Mouse (Mus musculus) lung, postnatal 0 days (tissue): ENCODE data around the gene Gm45753. TPM values are rescaled to one million over a fixed set of nuclear protein-coding genes. Genes with fewer than 3 reads are reported as not detected.
A peak's percentile ranks its signal among the peaks of the same experiment; 100 is the strongest.
"Not testable (repeated sequence)": the region's sequence is repeated elsewhere in the genome, so short reads cannot be mapped to it uniquely, and the experiment has no call there.

Source experiments
- ATAC-seq: fragments of 200-750 bp; cut with Nextera tagmentation; 2 replicates; pipeline ENCODE4 v1.8.0; 2017; ENCODE audit warnings: moderate library complexity
- DNase-seq: peaks from one replicate; pipeline ENCODE4 v3.0.0-alpha.2; 2016; ENCODE audit warnings: low spot score
- H3K27ac ChIP-seq: fragments of 300-500 bp; sonication (generic); 2 replicates; pipeline ENCODE4 v1.5.1; 2014; ENCODE audit warnings: antibody characterized with exemption, mild to moderate bottlenecking, low read length, mixed read lengths
- H3K27me3 ChIP-seq: fragments of 300-500 bp; sonication (generic); replicated peaks from 2 replicates; pipeline ENCODE4 v1.6.1; 2014; ENCODE audit warnings: low read length, mixed read lengths; ENCODE audit not compliant: insufficient read depth
- H3K36me3 ChIP-seq: fragments of 300-500 bp; sonication (generic); 2 replicates; pipeline ENCODE4 v1.6.1; 2014; ENCODE audit warnings: low read length, mixed read lengths; ENCODE audit not compliant: insufficient read depth
- H3K4me1 ChIP-seq: fragments of 300-500 bp; sonication (generic); 2 replicates; pipeline ENCODE4 v1.6.1; 2014; ENCODE audit warnings: antibody characterized with exemption, low read depth, low read length, mixed read lengths; ENCODE audit not compliant: insufficient read depth
- H3K4me2 ChIP-seq: fragments of 300-500 bp; sonication (generic); replicated peaks from 2 replicates; pipeline ENCODE4 v1.6.1; 2014; ENCODE audit warnings: low read depth, mild to moderate bottlenecking, low read length, moderate library complexity, mixed read lengths
- H3K4me3 ChIP-seq: fragments of 300-500 bp; sonication (generic); 2 replicates; pipeline ENCODE4 v1.5.1; 2014; ENCODE audit warnings: low read depth, low read length
- H3K9ac ChIP-seq: fragments of 300-500 bp; sonication (generic); replicated peaks from 2 replicates; pipeline ENCODE4 v1.6.1; 2014; ENCODE audit warnings: low read depth, mild to moderate bottlenecking
- H3K9me3 ChIP-seq: fragments of 300-500 bp; sonication (generic); 2 replicates; pipeline ENCODE4 v1.6.1; 2016; ENCODE audit warnings: low read length, mixed read lengths
- CTCF ChIP-seq: IDR thresholded peaks from 2 replicates; pipeline ENCODE4 v1.5.1; 2016; ENCODE audit warnings: antibody characterized with exemption, mild to moderate bottlenecking
- EP300 ChIP-seq: IDR thresholded peaks from 2 replicates; pipeline ENCODE4 v1.6.1; 2016; ENCODE audit warnings: antibody characterized with exemption, mild to moderate bottlenecking, control low read depth
- WGBS: fragments of 180-500 bp; shearing (Covaris S2); extraction: QIAGEN DNeasy Blood & Tissue Kit; methylation state at CpG from one replicate; pipeline ENCODE4 v1.1.7; 2014; 5-methylcytosine and 5-hydroxymethylcytosine counted together
- polyA plus RNA-seq: library from polyadenylated mRNA; unstranded; fragments of >200 nt; fragmentation: Nextera tagmentation; extraction: Ambion mirVana; gene quantifications from 2 replicates; pipeline ENCODE4 v1.2.1, GENCODE M21; 2015

Gm45753 gene
- polyA plus RNA-seq, 1 experiment from 2014 or later, result 0.05 TPM

DNA sequence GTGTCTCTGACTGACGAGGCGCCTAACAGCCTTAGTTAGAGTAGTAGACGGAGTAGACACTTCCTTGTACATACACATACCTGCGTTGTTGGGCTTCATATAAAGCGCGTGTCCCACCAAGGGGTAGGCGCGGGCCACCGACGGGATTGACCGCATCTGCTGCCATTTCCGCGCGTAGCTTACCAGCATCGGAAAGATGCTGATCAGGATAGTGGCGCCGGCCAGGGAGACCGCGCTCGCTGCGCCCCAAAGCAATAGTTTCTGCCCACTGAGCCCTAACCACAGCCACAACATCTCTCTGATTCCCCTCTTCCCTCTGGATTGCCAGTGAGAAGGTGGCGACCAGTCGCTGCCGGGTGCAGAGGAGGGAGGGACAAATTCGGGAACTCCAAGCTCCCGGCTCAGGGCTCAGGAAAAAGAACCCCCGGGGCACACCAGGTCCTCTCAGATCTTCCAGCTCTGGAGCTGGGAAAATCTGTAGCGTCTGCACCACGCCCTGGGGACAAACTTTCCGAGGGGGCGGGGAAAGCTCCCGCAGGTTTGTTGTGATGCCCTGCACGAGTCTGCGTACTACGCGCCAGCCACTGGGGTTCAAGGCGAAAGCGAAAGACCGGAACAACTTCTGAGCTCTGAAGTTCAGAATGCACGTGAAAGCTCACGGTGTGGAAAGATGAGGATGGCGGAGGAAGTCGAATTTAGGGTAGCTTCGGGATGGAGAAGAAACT, 24.6 kb upstream of the Gm45753 start, which contains the start of gene Cyp4v3:
Cyp4v3 (minus strand) TSS at position 532 of the 725 bp plus-strand sequence.
- TF ChIP-seq EP300 (0 out of 2 replicates have a peak, but pooled peaks have one; percentile 18), CTCF (no peak)
- H3K36me3 ChIP-seq, result no peaks in the 10 kb centered on the region
- peak; percentile 89 for ATAC-seq
- no peaks in the 10 kb centered on the region for H3K9me3 ChIP-seq
- H3K4me3 ChIP-seq, result peak within 1 kb of the TSS; percentile 63
- peak within 1 kb of the TSS; percentile 70 for H3K27ac ChIP-seq
- H3K4me1 ChIP-seq, result no peaks in the 10 kb centered on the region
- H3K27me3 ChIP-seq, result no peaks in the 10 kb centered on the region
- peak; percentile 91 for DNase-seq
- peak within 1 kb of the TSS; percentile 37 for H3K9ac ChIP-seq
- H3K4me2 ChIP-seq, result peak within 1 kb of the TSS; percentile 93
- under 1% methylated on average over 41 of the region's 44 CpGs for WGBS

DNA sequence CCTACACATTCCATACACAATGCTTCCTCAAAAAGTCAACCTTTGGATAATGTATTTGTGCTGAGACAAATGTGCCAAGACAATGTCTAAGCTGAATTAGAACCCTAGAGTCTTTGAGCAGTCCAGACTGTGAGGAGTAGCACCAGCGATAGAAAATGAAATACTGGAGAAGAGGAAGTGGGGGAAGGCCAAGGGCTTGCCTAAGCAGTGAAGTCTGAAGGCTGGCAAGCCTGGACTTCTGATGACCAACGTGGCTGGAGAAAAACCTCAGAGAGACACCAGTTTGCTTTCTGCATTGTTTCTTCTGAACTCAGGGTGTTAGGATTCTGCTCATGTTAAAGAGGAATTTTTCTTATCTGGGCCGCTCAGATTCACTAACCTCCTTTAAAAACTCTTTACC, 22.6 kb upstream of the Gm45753 start:
- H3K4me3 ChIP-seq, result no peak overlapping the region
- WGBS, result 57% methylated on average over 3 of the region's 3 CpGs
- no peaks in the 10 kb centered on the region for H3K36me3 ChIP-seq
- TF ChIP-seq CTCF, result no peak
- no peak for TF ChIP-seq EP300
- no peak overlapping the region for H3K27ac ChIP-seq
- H3K4me1 ChIP-seq, result no peaks in the 10 kb centered on the region
- H3K4me2 ChIP-seq, result no peak overlapping the region
- H3K27me3 ChIP-seq, result no peaks in the 10 kb centered on the region
- no peaks in the 10 kb centered on the region for H3K9me3 ChIP-seq
- no peak overlapping the region for H3K9ac ChIP-seq
- ATAC-seq, result no peak
- no peak for DNase-seq

DNA sequence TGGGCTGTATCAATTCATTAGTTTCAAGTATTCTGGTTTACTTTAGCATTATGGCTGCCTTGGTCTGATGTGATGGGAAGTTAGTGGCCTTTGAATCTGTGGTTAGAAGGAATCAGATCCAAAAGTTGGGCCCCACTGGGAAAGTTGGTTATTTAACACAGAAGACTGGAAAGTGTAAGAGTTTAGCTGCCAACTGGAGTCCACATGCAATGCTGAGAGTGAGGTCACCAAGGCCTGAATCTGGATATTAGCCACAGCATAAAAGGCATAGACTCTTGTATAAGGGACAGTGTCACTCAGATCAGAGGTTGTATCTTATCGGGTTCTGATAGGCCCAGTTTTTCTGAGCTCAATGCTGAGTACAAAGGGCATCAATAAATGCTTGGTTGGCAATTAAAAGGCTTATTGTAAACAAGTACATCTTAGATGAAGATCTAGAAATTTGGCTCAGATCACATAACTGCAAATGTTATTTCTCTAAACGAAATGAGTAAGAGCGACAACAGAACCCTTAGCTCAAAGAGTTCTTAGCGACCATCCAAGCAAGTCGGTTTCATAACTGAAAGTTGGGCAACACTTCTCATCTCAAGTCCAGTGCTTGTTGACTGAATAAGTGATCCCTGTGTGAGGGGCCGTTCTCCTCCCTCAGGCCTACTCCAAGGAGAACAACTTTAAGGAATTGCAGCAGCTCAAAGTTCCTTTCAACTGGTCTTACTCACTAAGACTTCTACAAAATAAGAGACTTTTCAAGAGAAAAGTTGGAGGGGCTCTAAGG, 21.1 kb upstream of the Gm45753 start:
- Histone ChIP-seq H3K4me2 (no peak overlapping the region), H3K27me3 (no peaks in the 10 kb centered on the region), H3K4me1 (no peaks in the 10 kb centered on the region), H3K9me3 (no peaks in the 10 kb centered on the region), H3K27ac (peak overlapping the region; percentile 26; the same call in 1 of the 2 replicates), H3K4me3 (no peak overlapping the region), H3K9ac (no peak overlapping the region), H3K36me3 (no peaks in the 10 kb centered on the region)
- peak; percentile 71 for DNase-seq
- no peak for TF ChIP-seq EP300
- TF ChIP-seq CTCF, result no peak
- ATAC-seq, result peak; percentile 58
- 68% methylated on average over 6 of the region's 6 CpGs for WGBS

DNA sequence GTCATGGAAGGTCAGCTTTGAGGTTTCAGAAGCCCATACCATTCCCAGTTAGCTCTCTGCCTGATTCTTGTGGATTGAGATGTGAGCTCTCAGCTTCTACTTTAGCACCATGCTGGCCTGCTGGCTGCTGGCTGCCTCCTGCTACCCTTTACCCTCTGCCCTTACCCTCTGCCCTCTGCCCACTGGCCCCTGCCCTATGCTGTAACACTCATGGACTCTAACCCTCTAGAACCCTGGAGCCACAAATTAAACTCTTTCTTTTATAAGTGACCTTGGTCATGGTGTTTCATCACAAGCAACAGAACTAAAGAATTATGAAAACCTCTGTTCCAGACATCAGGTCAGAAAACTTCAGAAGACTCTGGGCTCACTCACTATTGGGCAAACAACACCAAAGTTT, 18.8 kb upstream of the Gm45753 start:
- H3K36me3 ChIP-seq, H3K27ac ChIP-seq, H3K9ac ChIP-seq, H3K9me3 ChIP-seq, H3K27me3 ChIP-seq, DNase-seq, H3K4me2 ChIP-seq, H3K4me3 ChIP-seq, ATAC-seq, H3K4me1 ChIP-seq: not testable (repeated sequence)

DNA sequence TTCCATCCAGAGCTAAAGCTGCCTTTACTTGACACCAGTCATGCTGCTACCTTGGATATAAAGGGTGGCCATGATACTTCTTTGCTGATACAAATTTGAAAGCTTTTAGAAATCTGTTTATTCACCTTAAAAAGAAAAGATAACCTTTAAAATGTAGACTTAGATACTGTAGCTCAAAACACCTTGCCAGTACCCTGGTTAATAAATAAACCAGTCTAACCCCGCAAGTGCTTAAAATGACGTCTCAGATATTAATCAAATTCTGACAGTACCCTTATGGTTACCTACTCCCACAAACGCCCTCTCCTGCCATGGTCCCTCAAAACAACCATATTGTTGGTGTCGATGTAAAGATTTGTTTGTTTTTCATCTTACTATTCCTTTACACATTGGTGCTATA, 15.9 kb upstream of the Gm45753 start:
- no peak overlapping the region for H3K4me2 ChIP-seq
- no peaks in the 10 kb centered on the region for H3K4me1 ChIP-seq
- no peaks in the 10 kb centered on the region for H3K9me3 ChIP-seq
- no peak overlapping the region for H3K4me3 ChIP-seq
- no peaks in the 10 kb centered on the region for H3K36me3 ChIP-seq
- ATAC-seq, result no peak
- H3K27me3 ChIP-seq, result no peaks in the 10 kb centered on the region
- 55% methylated on average over 4 of the region's 4 CpGs for WGBS
- no peak overlapping the region for H3K9ac ChIP-seq
- DNase-seq, result no peak
- TF ChIP-seq CTCF (no peak), EP300 (no peak)
- no peak overlapping the region for H3K27ac ChIP-seq

DNA sequence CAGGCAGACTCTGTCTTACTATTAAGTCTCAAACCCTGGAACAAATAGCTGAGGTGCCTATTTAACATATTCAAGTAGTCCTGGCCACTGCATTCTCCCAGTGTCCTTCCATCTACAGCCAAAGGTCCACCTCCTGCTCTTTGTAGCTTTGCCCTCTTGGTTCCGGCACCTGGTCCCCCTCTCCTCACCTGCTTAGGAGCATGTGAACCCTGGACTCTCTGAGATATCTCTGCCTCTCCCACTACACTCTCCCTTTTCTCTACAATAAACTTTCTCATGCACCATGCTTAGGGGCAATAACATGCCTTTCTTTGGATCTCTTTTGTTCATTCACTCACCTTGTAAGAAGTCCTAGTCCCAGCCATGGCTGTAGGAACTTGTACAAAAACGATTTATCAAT, 13.1 kb upstream of the Gm45753 start:
- WGBS, result 71% methylated on average over 2 of the region's 2 CpGs
- Histone ChIP-seq H3K4me1 (no peaks in the 10 kb centered on the region), H3K9me3 (no peaks in the 10 kb centered on the region), H3K9ac (no peak overlapping the region), H3K27me3 (no peaks in the 10 kb centered on the region), H3K36me3 (no peaks in the 10 kb centered on the region), H3K4me3 (no peak overlapping the region), H3K27ac (no peak overlapping the region), H3K4me2 (no peak overlapping the region)
- no peak for ATAC-seq
- TF ChIP-seq CTCF (no peak), EP300 (no peak)
- no peak for DNase-seq
